8 mouse cellular contexts compared by ENCODE assay signal in the genomic region with DNA sequence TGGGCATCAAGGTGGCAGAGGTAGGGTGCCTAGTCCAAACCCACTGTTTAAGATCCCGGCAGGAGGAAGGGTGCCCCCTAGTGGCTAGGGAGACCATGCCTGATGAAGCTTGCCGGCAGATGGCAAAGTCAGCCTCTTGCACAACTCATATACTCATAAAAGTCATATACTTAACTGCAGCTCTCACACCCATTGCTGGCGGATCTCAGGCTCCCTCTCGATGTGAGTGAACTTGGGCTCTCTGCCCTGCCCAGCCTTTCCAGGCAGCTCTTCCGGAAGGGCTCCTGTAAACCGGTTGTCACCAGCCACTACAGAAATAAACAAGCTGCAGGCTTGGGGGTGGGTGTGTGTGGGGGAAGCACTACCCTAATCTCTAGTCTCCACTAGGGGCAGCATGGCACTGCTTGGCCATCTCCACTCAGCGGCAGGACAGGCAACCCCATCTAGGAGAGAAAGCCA. TPM values are rescaled to one million over a fixed set of nuclear protein-coding genes. Genes with fewer than 3 reads are reported as not detected.
DNase-seq lines count a peak whose midpoint lies in the region; ATAC-seq lines count a peak whose summit lies in the region.

No protein-coding gene starts in this region.

- intact Hi-C loops in left cerebral cortex, postnatal 14 days (cut with DNase I) = loop anchor here (2.0 to 5.0 kb wide), 2 partner anchors 36 to 44 kb away; partner anchors contain the start of genes Anapc2 and Ssna1

- peak; percentile 48 for ATAC-seq in inflammation-experienced regulatory T-cells, adult 6 months

- peak; percentile 92 for DNase-seq in adipocyte (ENCODE audit: low spot score)
- DNase-seq in embryo, embryonic 10 days (ENCODE audit: low spot score) = peak; percentile 91
- peak; percentile 84 for DNase-seq in gastrocnemius, postnatal 10 days
- peak; percentile 81 to 96 for DNase-seq in left cerebral cortex, postnatal 14 days (ENCODE audit: low spot score in 2 of 2)
- DNase-seq in mesoderm, embryonic 11.5 days (ENCODE audit: low read depth, low spot score) = peak; percentile 87
- DNase-seq in right cerebral cortex, postnatal 36 days (ENCODE audit: low spot score in 2 of 2) = peak; percentile 77 to 79
- peak; percentile 88 for DNase-seq in yolk sac, embryonic 10.5 days (ENCODE audit: low spot score)

RNA-seq across cellular contexts. Expression of gene Tubb4b, which starts 4.0 kb away (rescaled TPM):
- 100 to 1,000 TPM; 470 to 500 TPM for total RNA-seq in gastrocnemius, postnatal 10 days (2021)
- 100 to 1,000 TPM in 1 of 3 experiments, 10 to 100 TPM in 2; 90.3 to 208 (median 96.5) TPM for polyA plus RNA-seq in inflammation-experienced regulatory T-cells, adult 6 months (2017; shearing (Covaris generic))
- 100 to 1,000 TPM; 478 to 505 TPM for total RNA-seq in left cerebral cortex, postnatal 14 days (2021)

RNA-seq across cellular contexts. Expression of gene Slc34a3, which starts 5.7 kb away (rescaled TPM):
- total RNA-seq in gastrocnemius, postnatal 10 days (2021) = not detected
- not detected for polyA plus RNA-seq in inflammation-experienced regulatory T-cells, adult 6 months (2017; shearing (Covaris generic))
- not detected for total RNA-seq in left cerebral cortex, postnatal 14 days (2021)

RNA-seq across cellular contexts. Expression of gene Rnf224, which starts 8.1 kb away (rescaled TPM):
- not detected for total RNA-seq in gastrocnemius, postnatal 10 days (2021)
- polyA plus RNA-seq in inflammation-experienced regulatory T-cells, adult 6 months (2017; shearing (Covaris generic)) = not detected
- total RNA-seq in left cerebral cortex, postnatal 14 days (2021) = not detected

RNA-seq across cellular contexts. Expression of gene Fam166a, which starts 9.9 kb away (rescaled TPM):
- not detected for total RNA-seq in gastrocnemius, postnatal 10 days (2021)
- polyA plus RNA-seq in inflammation-experienced regulatory T-cells, adult 6 months (2017; shearing (Covaris generic)) = not detected
- not detected for total RNA-seq in left cerebral cortex, postnatal 14 days (2021)

RNA-seq across cellular contexts. Expression of gene Rnf208, which starts 13.6 kb away (rescaled TPM):
- total RNA-seq in gastrocnemius, postnatal 10 days (2021) = 1 to 10 TPM; 1.9 to 2.2 TPM
- 1 to 10 TPM in 1 of 3 experiments, under 1 TPM in 2; 0.53 to 1.6 (median 0.99) TPM for polyA plus RNA-seq in inflammation-experienced regulatory T-cells, adult 6 months (2017; shearing (Covaris generic))
- total RNA-seq in left cerebral cortex, postnatal 14 days (2021) = 100 to 1,000 TPM; 220 to 242 TPM

Comparison
In these comparisons a context has a peak if more than half of its experiments do, and no peak if none do; other contexts are left out.
1. Peak in every context shown above with its lines: DNase-seq and ATAC-seq.